Mouse (Mus musculus) myocyte (in vitro differentiated cells): ENCODE results near the gene Vamp5.

Experiments
- CEBPB ChIP-seq: IDR thresholded peaks from 2 replicates; pipeline ENCODE4 v1.6.1; 2011; ENCODE audit warnings: mild to moderate bottlenecking, moderate library complexity; ENCODE audit not compliant: poor library complexity, insufficient read depth, severe bottlenecking
- E2F4 ChIP-seq: IDR thresholded peaks from one replicate; pipeline ENCODE4 v1.6.1; 2011; ENCODE audit warnings: mild to moderate bottlenecking, control low read depth, moderate library complexity; ENCODE audit not compliant: insufficient read depth
- MAX ChIP-seq: IDR thresholded peaks from one replicate; pipeline ENCODE4 v1.6.1; 2011; ENCODE audit warnings: low read depth, mild to moderate bottlenecking, control low read depth
- MYOD1 ChIP-seq, 3 experiments: IDR thresholded peaks; one replicate each; pipeline ENCODE4 v1.6.1; 2011; ENCODE audit warnings: control low read depth in 2 of 3, low read depth in 2 of 3, mild to moderate bottlenecking in 2 of 3, moderate library complexity in 1 of 3; ENCODE audit not compliant: insufficient read length in 2 of 3, control insufficient read depth in 1 of 3
- MYOG ChIP-seq, 3 experiments: IDR thresholded peaks; one replicate each; pipeline ENCODE4 v1.6.1; 2011; ENCODE audit warnings: control low read depth in 2 of 3, low read depth in 2 of 3, mild to moderate bottlenecking in 2 of 3; ENCODE audit not compliant: insufficient read length in 2 of 3, control insufficient read depth in 1 of 3, insufficient read depth in 1 of 3
- POLR2A ChIP-seq: IDR thresholded peaks from one replicate; pipeline ENCODE4 v1.6.1; 2011; ENCODE audit warnings: low read depth, mild to moderate bottlenecking, control low read depth, moderate library complexity; ENCODE audit not compliant: insufficient read length
- POLR2AphosphoS2 ChIP-seq: IDR thresholded peaks from one replicate; pipeline ENCODE4 v1.6.1; 2011; ENCODE audit warnings: low read depth, control low read depth; ENCODE audit not compliant: insufficient read length
- REST ChIP-seq: IDR thresholded peaks from one replicate; pipeline ENCODE4 v1.6.1; 2011; ENCODE audit warnings: mild to moderate bottlenecking, control low read depth, moderate library complexity; ENCODE audit not compliant: insufficient read depth, insufficient read length
- SRF ChIP-seq: IDR thresholded peaks from one replicate; pipeline ENCODE4 v1.6.1; 2011; ENCODE audit warnings: low read depth; ENCODE audit not compliant: control insufficient read depth, insufficient read length
- TCF12 ChIP-seq: IDR thresholded peaks from one replicate; pipeline ENCODE4 v1.6.1; 2011; ENCODE audit warnings: mild to moderate bottlenecking, control low read depth; ENCODE audit not compliant: poor library complexity, insufficient read depth, severe bottlenecking
- TCF3 ChIP-seq: IDR thresholded peaks from one replicate; pipeline ENCODE4 v1.6.1; 2011; ENCODE audit warnings: low read depth, control low read depth; ENCODE audit not compliant: insufficient read length
- USF1 ChIP-seq: IDR thresholded peaks from one replicate; pipeline ENCODE4 v1.6.1; 2011; ENCODE audit warnings: low read depth, mild to moderate bottlenecking, control low read depth, moderate library complexity

GRCm38 (mm10) chr6:72348411-72348810 is 31.9 kb downstream of the Vamp5 start:
- TF ChIP-seq POLR2A (no peak), USF1 (no peak), POLR2AphosphoS2 (no peak), CEBPB (no peak), MYOD1 (IDR thresholded peaks at IDR 0.05; ENCODE audit: control insufficient read depth in 1 of 3, insufficient read length in 2 of 3, low read depth in 2 of 3) (no peak), E2F4 (no peak), TCF12 (no peak), MAX (no peak), MYOG (IDR thresholded peaks at IDR 0.05; ENCODE audit: control insufficient read depth in 1 of 3, insufficient read depth in 1 of 3, insufficient read length in 2 of 3, low read depth in 2 of 3) (no peak), REST (no peak), SRF (no peak), TCF3 (no peak)
